In genomic region chr15:78778077-78778870, GRCm38 (mm10) we compare ENCODE assay signal across 9 mouse cellular contexts. TPM values are rescaled to one million over a fixed set of nuclear protein-coding genes. Genes with fewer than 3 reads are reported as not detected.
DNase-seq lines count a peak whose midpoint lies in the region; ATAC-seq and TF ChIP-seq lines count a peak whose summit lies in the region.
"Had no signal": no experiment of that assay in that cellular context is flagged by ENCODE, and none has a peak within 500 bp of the region (broad histone marks: within the 10 kb centered on the region; RNA-seq: fewer than 3 reads in every experiment).

No protein-coding gene starts in this region.

- no peak overlapping the region for H3K4me2 ChIP-seq in kidney, embryonic 14.5 days (replicated peaks; ENCODE audit: low read depth, low read length)
- H3K4me2 ChIP-seq in intestine, embryonic 16.5 days (ENCODE audit: low read depth, low read length) = no peak overlapping the region
- H3K4me2 ChIP-seq in midbrain, embryonic 13.5 days (replicated peaks) = no peak overlapping the region

- DNase-seq in kidney, adult 11 months = peak; percentile 97
- DNase-seq in embryo, embryonic 10 days (ENCODE audit: low spot score) = peak; percentile 96
- DNase-seq in gastrocnemius, postnatal 25 days = peak; percentile 82
- peak; percentile 84 to 88 for DNase-seq in left cerebral cortex, postnatal 36 days (ENCODE audit: low spot score in 2 of 2)
- peak; percentile 28 to 73 for DNase-seq in spleen, adult 2 months (ENCODE audit: low read depth in 1 of 2, low spot score in 2 of 2)

- no peak for TF ChIP-seq POLR2A in spleen, adult 2 months (IDR thresholded peaks at IDR 0.05; ENCODE audit: low read depth, low read length)

- intact Hi-C loops in left cerebral cortex, postnatal 36 days (cut with DNase I) = no loop called here

- no peaks in the 10 kb centered on the region for H3K9me3 ChIP-seq in kidney, embryonic 14.5 days (ENCODE audit: control insufficient read depth, low read length)
- no peaks in the 10 kb centered on the region; the same call in 1 of the 2 replicates for H3K9me3 ChIP-seq in intestine, embryonic 16.5 days (ENCODE audit: control insufficient read depth, low read length)
- H3K9me3 ChIP-seq in midbrain, embryonic 13.5 days = no peaks in the 10 kb centered on the region

- 0 out of 2 replicates have a peak, but pooled peaks cover under 1% of the 10 kb centered on the region for H3K4me1 ChIP-seq in kidney, embryonic 14.5 days (ENCODE audit: control insufficient read depth, insufficient read depth, low read length)
- H3K4me1 ChIP-seq in intestine, embryonic 16.5 days (ENCODE audit: control insufficient read depth, insufficient read depth, low read length) = peaks cover 20% of the 10 kb centered on the region
- peaks cover 24% of the 10 kb centered on the region for H3K4me1 ChIP-seq in midbrain, embryonic 13.5 days (replicated peaks)
- H3K4me1 ChIP-seq in spleen, adult 2 months (ENCODE audit: control insufficient read depth, insufficient read depth, insufficient read length) = peaks cover 2% of the 10 kb centered on the region; the same call in 1 of the 2 replicates

- TF ChIP-seq CTCF in spleen, adult 2 months (IDR thresholded peaks at IDR 0.05; ENCODE audit: extremely low read depth, insufficient read depth, insufficient read length, insufficient replicate concordance) = peak; percentile 84; the same call in 1 of the 2 replicates

- H3K4me3 ChIP-seq in kidney, embryonic 14.5 days (ENCODE audit: low read length) = no peak overlapping the region
- no peak overlapping the region for H3K4me3 ChIP-seq in intestine, embryonic 16.5 days (ENCODE audit: low read length)
- H3K4me3 ChIP-seq in midbrain, embryonic 13.5 days (replicated peaks) = no peak overlapping the region
- no peak overlapping the region for H3K4me3 ChIP-seq in spleen, adult 2 months (ENCODE audit: extremely low read depth, insufficient read depth, insufficient read length)

- 57% methylated on average over 13 of the region's 15 CpGs for WGBS in kidney, embryonic 14.5 days
- 52% methylated on average over 14 of the region's 15 CpGs for WGBS in intestine, embryonic 16.5 days
- 41% methylated on average over 15 of the region's 15 CpGs for WGBS in midbrain, embryonic 13.5 days
- WGBS in spleen, adult 2 months = 68% methylated on average over 13 of the region's 15 CpGs

- no peak overlapping the region for H3K27ac ChIP-seq in kidney, embryonic 14.5 days (ENCODE audit: low read depth, low read length)
- H3K27ac ChIP-seq in intestine, embryonic 16.5 days (ENCODE audit: low read length) = peak overlapping the region; percentile 49; the same call in 1 of the 2 replicates
- peak overlapping the region; percentile 53; the same call in 1 of the 2 replicates for H3K27ac ChIP-seq in midbrain, embryonic 13.5 days
- no peak overlapping the region for H3K27ac ChIP-seq in spleen, adult 2 months (ENCODE audit: insufficient read depth, low read length)

- H3K9ac ChIP-seq in kidney, embryonic 14.5 days (ENCODE audit: low read depth, low read length) = no peak overlapping the region
- H3K9ac ChIP-seq in intestine, embryonic 16.5 days (ENCODE audit: low read depth, low read length) = no peak overlapping the region
- peak overlapping the region; percentile 25; the same call in 1 of the 2 replicates for H3K9ac ChIP-seq in midbrain, embryonic 13.5 days (replicated peaks)

- peaks cover 13% of the 10 kb centered on the region for H3K36me3 ChIP-seq in kidney, embryonic 14.5 days (ENCODE audit: control insufficient read depth, insufficient read depth, low read length)
- peaks cover 2% of the 10 kb centered on the region; the same call in 1 of the 2 replicates for H3K36me3 ChIP-seq in intestine, embryonic 16.5 days (ENCODE audit: control insufficient read depth, insufficient read depth, low read length)
- no peaks in the 10 kb centered on the region for H3K36me3 ChIP-seq in midbrain, embryonic 13.5 days
- no peaks in the 10 kb centered on the region; the same call in 1 of the 2 replicates for H3K36me3 ChIP-seq in spleen, adult 2 months (ENCODE audit: control insufficient read depth, insufficient read depth, low read length)

- H3K27me3 ChIP-seq in kidney, embryonic 14.5 days (ENCODE audit: control insufficient read depth, insufficient read depth, low read length) = no peaks in the 10 kb centered on the region
- H3K27me3 ChIP-seq in intestine, embryonic 16.5 days (replicated peaks; ENCODE audit: control insufficient read depth, insufficient read depth, low read length) = no peaks in the 10 kb centered on the region
- H3K27me3 ChIP-seq in midbrain, embryonic 13.5 days = no peaks in the 10 kb centered on the region
- no peaks in the 10 kb centered on the region for H3K27me3 ChIP-seq in spleen, adult 2 months (ENCODE audit: control insufficient read depth, insufficient read depth, low read length)
- H3K27me3 ChIP-seq: Patski had no signal

- ATAC-seq in kidney, embryonic 14.5 days (ENCODE audit: low FRiP score, low TSS enrichment) = no peak
- peak; percentile 36 for ATAC-seq in intestine, embryonic 16.5 days
- peak; percentile 15; the same call in 1 of the 2 replicates for ATAC-seq in midbrain, embryonic 13.5 days
- ATAC-seq: Patski had no signal

RNA-seq across cellular contexts. Expression of gene Mfng, which starts 5.0 kb away (rescaled TPM):
- polyA plus RNA-seq in kidney, embryonic 14.5 days (2014; fragmentation: Nextera tagmentation; extraction: Ambion mirVana) = 12.4 and 15.4 TPM in 2 replicates
- total RNA-seq in gastrocnemius, postnatal 25 days (2021) = 1 to 10 TPM; 2.4 to 6.4 TPM
- 17.2 and 18.2 TPM in 2 replicates for polyA plus RNA-seq in intestine, embryonic 16.5 days (2015; fragmentation: Nextera tagmentation; extraction: Ambion mirVana)
- total RNA-seq in left cerebral cortex, postnatal 36 days (2021) = 1 to 10 TPM; 4.9 to 6.0 TPM
- polyA plus RNA-seq in midbrain, embryonic 13.5 days (2015; fragmentation: Nextera tagmentation; extraction: Ambion mirVana) = 83.0 and 93.7 TPM in 2 replicates
- 66.0 and 78.6 TPM in 2 replicates for polyA plus RNA-seq in spleen, adult 2 months (2012; rRNA removed)
- polyA plus RNA-seq: Patski had no signal

RNA-seq across cellular contexts. Expression of gene Card10, which starts 24.6 kb away (rescaled TPM):
- 6.1 and 10.2 TPM in 2 replicates for polyA plus RNA-seq in kidney, embryonic 14.5 days (2014; fragmentation: Nextera tagmentation; extraction: Ambion mirVana)
- 1 to 10 TPM; 6.4 to 7.8 TPM for total RNA-seq in gastrocnemius, postnatal 25 days (2021)
- polyA plus RNA-seq in intestine, embryonic 16.5 days (2015; fragmentation: Nextera tagmentation; extraction: Ambion mirVana) = 5.2 and 6.1 TPM in 2 replicates
- total RNA-seq in left cerebral cortex, postnatal 36 days (2021) = 1 to 10 TPM; 3.6 to 4.3 TPM
- polyA plus RNA-seq in midbrain, embryonic 13.5 days (2015; fragmentation: Nextera tagmentation; extraction: Ambion mirVana) = 1.0 and 1.2 TPM in 2 replicates
- polyA plus RNA-seq in spleen, adult 2 months (2012; rRNA removed) = 6.4 and 7.4 TPM in 2 replicates

RNA-seq across cellular contexts. Expression of gene Elfn2, which starts 59.7 kb away (rescaled TPM):
- polyA plus RNA-seq in kidney, embryonic 14.5 days (2014; fragmentation: Nextera tagmentation; extraction: Ambion mirVana) = 0.03 TPM in 2 replicates
- under 1 TPM; 0.05 to 0.31 TPM for total RNA-seq in gastrocnemius, postnatal 25 days (2021)
- polyA plus RNA-seq in intestine, embryonic 16.5 days (2015; fragmentation: Nextera tagmentation; extraction: Ambion mirVana) = 0.06 and 0.13 TPM in 2 replicates
- 100 to 1,000 TPM; 130 to 159 TPM for total RNA-seq in left cerebral cortex, postnatal 36 days (2021)
- polyA plus RNA-seq in midbrain, embryonic 13.5 days (2015; fragmentation: Nextera tagmentation; extraction: Ambion mirVana) = 3.0 and 3.3 TPM in 2 replicates
- 0.20 and 0.29 TPM in 2 replicates for polyA plus RNA-seq in spleen, adult 2 months (2012; rRNA removed)

Comparison
In these comparisons a context has a peak if more than half of its experiments do, and no peak if none do; other contexts are left out.
1. H3K27ac ChIP-seq: peak in intestine, embryonic 16.5 days (single experiment) and midbrain, embryonic 13.5 days (single experiment); none in kidney, embryonic 14.5 days (single experiment) and spleen, adult 2 months (single experiment).
2. Peak in every context shown above with its lines, with median percentiles within 50 percentile points of each other: DNase-seq.